Mouse (Mus musculus) forebrain, embryonic 11.5 days (tissue): Measurements from ENCODE around the gene Nrbp1. TPM values are rescaled to one million over a fixed set of nuclear protein-coding genes. Genes with fewer than 3 reads are reported as not detected.

Source experiments
- ATAC-seq: fragments of 200-750 bp; cut with Nextera tagmentation; replicated peaks from 2 replicates; pipeline ENCODE4 v1.8.0; 2017; ENCODE audit warnings: moderate TSS enrichment; ENCODE audit not compliant: low FRiP score
- DNase-seq: peaks from one replicate; pipeline ENCODE4 v3.0.0-alpha.2; 2017; ENCODE audit warnings: low spot score
- H3K27ac ChIP-seq: fragments of 300-500 bp; sonication (generic); 2 replicates; pipeline ENCODE4 v1.5.1; 2014; ENCODE audit warnings: low read depth, low read length
- H3K27me3 ChIP-seq: fragments of 300-500 bp; sonication (generic); 2 replicates; pipeline ENCODE4 v1.6.1; 2014; ENCODE audit warnings: mild to moderate bottlenecking, low read length, mixed read lengths; ENCODE audit not compliant: control insufficient read depth, insufficient read depth
- H3K36me3 ChIP-seq: fragments of 300-500 bp; sonication (generic); 2 replicates; pipeline ENCODE4 v1.6.1; 2014; ENCODE audit warnings: mild to moderate bottlenecking, low read length, moderate library complexity, mixed read lengths; ENCODE audit not compliant: control insufficient read depth, insufficient read depth
- H3K4me1 ChIP-seq: fragments of 300-500 bp; sonication (generic); replicated peaks from 2 replicates; pipeline ENCODE4 v1.6.1; 2014; ENCODE audit warnings: low read length, mixed read lengths; ENCODE audit not compliant: control insufficient read depth, insufficient read depth
- H3K4me2 ChIP-seq: fragments of 300-500 bp; sonication (generic); 2 replicates; pipeline ENCODE4 v1.6.1; 2014; ENCODE audit warnings: low read depth, mild to moderate bottlenecking, low read length, moderate library complexity, mixed read lengths; ENCODE audit not compliant: severe bottlenecking
- H3K4me3 ChIP-seq: fragments of 300-500 bp; sonication (generic); 2 replicates; pipeline ENCODE4 v1.5.1; 2014; ENCODE audit warnings: low read depth, low read length
- H3K9ac ChIP-seq: fragments of 300-500 bp; sonication (generic); 2 replicates; pipeline ENCODE4 v1.6.1; 2014; ENCODE audit warnings: low read length
- H3K9me3 ChIP-seq: fragments of 300-500 bp; sonication (generic); 2 replicates; pipeline ENCODE4 v1.6.1; 2016; ENCODE audit warnings: low read length, mixed read lengths; ENCODE audit not compliant: control insufficient read depth
- WGBS: fragments of 180-500 bp; shearing (Covaris S2); extraction: QIAGEN DNeasy Blood & Tissue Kit; methylation state at CpG from one replicate; pipeline ENCODE4 v1.1.7; 2014; 5-methylcytosine and 5-hydroxymethylcytosine counted together
- polyA plus RNA-seq: library from polyadenylated mRNA; unstranded; fragments of >200 nt; fragmentation: Nextera tagmentation; extraction: Ambion mirVana; gene quantifications from 2 replicates; pipeline ENCODE4 v1.2.1, GENCODE M21; 2014

Gene Nrbp1
- polyA plus RNA-seq, 1 experiment from 2014 or later: 145 TPM

- DNase-seq: peak; percentile 71
- Histone ChIP-seq H3K4me2 (peak within 1 kb of the TSS; percentile 49), H3K27ac (no peak within 1 kb of the TSS), H3K9me3 (no peaks in the 10 kb centered on the region), H3K4me3 (peak within 1 kb of the TSS; percentile 18), H3K4me1 (peaks cover 7% of the 10 kb centered on the region; the same call in 1 of the 2 replicates), H3K36me3 (peaks cover 10% of the 10 kb centered on the region; the same call in 1 of the 2 replicates), H3K27me3 (peaks cover 2% of the 10 kb centered on the region; the same call in 1 of the 2 replicates), H3K9ac (peak within 1 kb of the TSS; percentile 27; the same call in 1 of the 2 replicates)
- ATAC-seq: peak; percentile 46
- 6% methylated on average over 43 of the region's 47 CpGs for WGBS
Measured at GRCm38 (mm10) chr5:31251541-31252101, 11.0 kb downstream of the Nrbp1 start, which contains the start of gene Krtcap3. Gene Krtcap3 (plus strand): TSS chr5:31251691.

- Histone ChIP-seq H3K4me3 (peak overlapping the region; percentile 18; the same call in 1 of the 2 replicates), H3K36me3 (peaks cover 10% of the 10 kb centered on the region; the same call in 1 of the 2 replicates), H3K27ac (no peak overlapping the region), H3K27me3 (peaks cover 2% of the 10 kb centered on the region; the same call in 1 of the 2 replicates), H3K9me3 (no peaks in the 10 kb centered on the region), H3K9ac (no peak overlapping the region), H3K4me2 (peak overlapping the region; percentile 49; the same call in 1 of the 2 replicates), H3K4me1 (peaks cover 7% of the 10 kb centered on the region; the same call in 1 of the 2 replicates)
- WGBS: 49% methylated on average over 10 of the region's 10 CpGs
- DNase-seq: no peak
- ATAC-seq: no peak; the same call in 1 of the 2 replicates
Measured at GRCm38 (mm10) chr5:31252151-31252550, 11.5 kb downstream of the Nrbp1 start.

GRCm38 (mm10) chr5:31252795-31253545 lies 12.3 kb downstream of the Nrbp1 start:
- Histone ChIP-seq H3K36me3 (peaks cover 10% of the 10 kb centered on the region; the same call in 1 of the 2 replicates), H3K4me2 (no peak overlapping the region), H3K27ac (no peak overlapping the region), H3K4me3 (no peak overlapping the region), H3K9ac (no peak overlapping the region), H3K27me3 (peaks cover 2% of the 10 kb centered on the region; the same call in 1 of the 2 replicates), H3K4me1 (peaks cover 7% of the 10 kb centered on the region; the same call in 1 of the 2 replicates), H3K9me3 (no peaks in the 10 kb centered on the region)
- ATAC-seq (no peak), DNase-seq (no peak)
- WGBS: 80% methylated on average over 16 of the region's 16 CpGs

- no peak for DNase-seq
- peaks cover 7% of the 10 kb centered on the region; the same call in 1 of the 2 replicates for H3K4me1 ChIP-seq
- no peak for ATAC-seq
- H3K36me3 ChIP-seq: peaks cover 10% of the 10 kb centered on the region; the same call in 1 of the 2 replicates
- 96% methylated on average over 8 of the region's 8 CpGs for WGBS
- H3K27me3 ChIP-seq: peaks cover 2% of the 10 kb centered on the region; the same call in 1 of the 2 replicates
- no peak overlapping the region for H3K4me2 ChIP-seq
- no peak overlapping the region for H3K4me3 ChIP-seq
- H3K9ac ChIP-seq: no peak overlapping the region
- no peak overlapping the region for H3K27ac ChIP-seq
- no peaks in the 10 kb centered on the region for H3K9me3 ChIP-seq
Measured at GRCm38 (mm10) chr5:31253806-31254205, 13.1 kb downstream of the Nrbp1 start.

GRCm38 (mm10) chr5:31254452-31254851 lies 13.8 kb downstream of the Nrbp1 start:
- Histone ChIP-seq H3K36me3 (peaks cover 6% of the 10 kb centered on the region; the same call in 1 of the 2 replicates), H3K4me3 (no peak overlapping the region), H3K27me3 (peaks cover 2% of the 10 kb centered on the region; the same call in 1 of the 2 replicates), H3K9ac (no peak overlapping the region), H3K4me1 (peaks cover 7% of the 10 kb centered on the region; the same call in 1 of the 2 replicates), H3K4me2 (no peak overlapping the region), H3K9me3 (no peaks in the 10 kb centered on the region), H3K27ac (no peak overlapping the region)
- ATAC-seq: no peak
- WGBS: 87% methylated on average over 7 of the region's 7 CpGs
- no peak for DNase-seq

- H3K4me3 ChIP-seq: no peak overlapping the region
- H3K9me3 ChIP-seq: no peaks in the 10 kb centered on the region
- H3K27me3 ChIP-seq: peaks cover 2% of the 10 kb centered on the region; the same call in 1 of the 2 replicates
- H3K9ac ChIP-seq: no peak overlapping the region
- no peak overlapping the region for H3K27ac ChIP-seq
- ATAC-seq: no peak
- WGBS: 90% methylated on average over 8 of the region's 8 CpGs
- DNase-seq: no peak
- peaks cover 3% of the 10 kb centered on the region; the same call in 1 of the 2 replicates for H3K36me3 ChIP-seq
- H3K4me1 ChIP-seq: peaks cover 7% of the 10 kb centered on the region; the same call in 1 of the 2 replicates
- H3K4me2 ChIP-seq: no peak overlapping the region
Measured at GRCm38 (mm10) chr5:31254901-31255300, 14.2 kb downstream of the Nrbp1 start.

GRCm38 (mm10) chr5:31255381-31255780 lies 14.7 kb downstream of the Nrbp1 start:
- WGBS: 92% methylated on average over 2 of the region's 2 CpGs
- peaks cover 7% of the 10 kb centered on the region; the same call in 1 of the 2 replicates for H3K4me1 ChIP-seq
- peaks cover 1% of the 10 kb centered on the region; the same call in 1 of the 2 replicates for H3K36me3 ChIP-seq
- no peak overlapping the region for H3K27ac ChIP-seq
- no peaks in the 10 kb centered on the region for H3K9me3 ChIP-seq
- DNase-seq (no peak), ATAC-seq (no peak)
- no peak overlapping the region for H3K4me2 ChIP-seq
- H3K27me3 ChIP-seq: peaks cover 2% of the 10 kb centered on the region; the same call in 1 of the 2 replicates
- no peak overlapping the region for H3K4me3 ChIP-seq
- H3K9ac ChIP-seq: no peak overlapping the region

- no peaks in the 10 kb centered on the region for H3K36me3 ChIP-seq
- H3K9me3 ChIP-seq: no peaks in the 10 kb centered on the region
- DNase-seq: no peak
- no peak for ATAC-seq
- WGBS: 86% methylated on average over 2 of the region's 2 CpGs
- no peak overlapping the region for H3K4me2 ChIP-seq
- H3K27ac ChIP-seq: no peak overlapping the region
- no peak overlapping the region for H3K4me3 ChIP-seq
- peaks cover 7% of the 10 kb centered on the region; the same call in 1 of the 2 replicates for H3K4me1 ChIP-seq
- H3K27me3 ChIP-seq: peaks cover 2% of the 10 kb centered on the region; the same call in 1 of the 2 replicates
- no peak overlapping the region for H3K9ac ChIP-seq
Measured at GRCm38 (mm10) chr5:31255971-31256370, 15.3 kb downstream of the Nrbp1 start.
